Mouse (Mus musculus): ENCODE results near the gene Lrfn1.
"Not testable (repeated sequence)": the region's sequence is repeated elsewhere in the genome, so short reads cannot be mapped to it uniquely, and the experiment has no call there.

The Lrfn1 gene

DNA sequence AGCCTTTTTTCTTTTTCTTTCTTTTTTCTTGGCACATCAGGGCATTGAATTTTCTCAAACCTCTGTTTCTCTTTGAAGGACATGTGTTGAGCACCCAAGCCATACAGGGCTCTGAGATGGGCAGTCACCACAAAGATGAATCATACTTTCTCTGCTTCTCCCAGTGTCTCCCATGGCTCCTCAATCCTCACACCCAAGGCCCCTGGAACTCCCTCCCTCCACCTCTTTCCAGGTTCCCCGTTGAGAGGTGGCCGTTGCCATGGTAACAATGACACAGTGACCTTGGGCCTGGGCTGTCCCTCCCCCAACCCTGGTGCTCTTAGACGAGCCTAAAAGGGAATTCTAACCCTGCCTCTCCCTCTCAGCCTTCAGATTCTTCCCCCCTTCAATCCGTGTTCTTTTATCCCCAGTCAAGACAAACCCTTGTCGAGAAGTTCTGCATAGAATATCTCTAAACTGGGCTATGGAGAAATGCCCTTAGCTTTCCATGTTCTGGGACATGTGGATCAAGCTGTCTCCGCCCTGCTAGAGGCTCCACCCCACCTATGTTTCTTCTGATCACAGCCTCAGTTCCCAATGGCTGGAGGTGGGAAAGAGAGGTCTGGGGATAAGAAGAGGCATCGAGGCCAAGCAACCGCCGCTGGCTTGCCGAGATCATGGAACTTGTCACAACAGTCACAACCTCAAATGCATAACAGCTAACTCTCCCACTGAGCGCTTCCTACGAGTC is 4.5 kb upstream of the Lrfn1 start:
- DNase-seq: peak; percentile 36

DNA sequence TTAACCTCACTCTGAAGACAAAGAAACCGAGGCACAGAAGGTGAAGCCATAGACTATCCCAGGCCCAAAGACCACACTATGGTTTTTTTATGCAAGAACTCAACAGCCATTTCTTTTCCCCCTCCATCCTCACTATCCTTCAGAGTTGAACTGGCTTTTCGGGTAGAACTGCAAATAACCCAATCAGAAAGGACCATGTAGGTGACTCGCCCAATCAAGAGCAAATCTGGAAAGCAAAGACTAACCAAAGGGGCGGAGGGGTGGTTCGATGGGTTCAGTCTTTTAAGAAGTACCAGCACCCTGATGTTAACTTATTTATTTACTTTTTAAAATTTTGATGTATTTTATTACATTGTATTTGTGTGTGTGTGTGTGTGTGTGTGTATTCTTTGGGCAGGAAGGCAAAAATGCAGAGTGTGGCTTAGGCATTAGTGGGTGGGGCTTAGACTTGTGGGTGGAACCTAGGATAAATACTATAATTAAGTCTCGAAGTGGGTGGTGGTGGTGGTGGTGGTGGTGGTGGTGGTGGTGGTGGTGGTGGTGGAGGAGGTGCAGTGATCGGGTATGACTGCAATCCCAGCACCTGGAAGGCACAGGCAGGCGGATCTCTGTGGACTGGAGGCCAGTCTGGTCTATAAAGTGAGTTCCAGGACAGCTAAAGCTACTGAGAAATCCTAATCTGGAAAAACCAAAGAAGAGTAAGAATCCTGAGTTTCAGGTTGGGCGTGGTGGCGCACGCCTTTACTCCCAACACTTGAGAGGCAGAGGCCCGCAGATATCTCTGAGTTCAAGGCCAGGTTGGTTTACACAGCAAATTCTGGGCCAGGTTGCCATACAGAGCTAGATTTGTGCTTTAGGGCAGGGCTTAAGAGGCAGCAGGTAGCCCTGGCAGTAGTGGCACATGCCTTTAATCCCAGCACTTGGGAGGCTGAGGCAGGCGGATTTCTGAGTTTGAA is 3.6 kb upstream of the Lrfn1 start:
- no peak for DNase-seq

DNA sequence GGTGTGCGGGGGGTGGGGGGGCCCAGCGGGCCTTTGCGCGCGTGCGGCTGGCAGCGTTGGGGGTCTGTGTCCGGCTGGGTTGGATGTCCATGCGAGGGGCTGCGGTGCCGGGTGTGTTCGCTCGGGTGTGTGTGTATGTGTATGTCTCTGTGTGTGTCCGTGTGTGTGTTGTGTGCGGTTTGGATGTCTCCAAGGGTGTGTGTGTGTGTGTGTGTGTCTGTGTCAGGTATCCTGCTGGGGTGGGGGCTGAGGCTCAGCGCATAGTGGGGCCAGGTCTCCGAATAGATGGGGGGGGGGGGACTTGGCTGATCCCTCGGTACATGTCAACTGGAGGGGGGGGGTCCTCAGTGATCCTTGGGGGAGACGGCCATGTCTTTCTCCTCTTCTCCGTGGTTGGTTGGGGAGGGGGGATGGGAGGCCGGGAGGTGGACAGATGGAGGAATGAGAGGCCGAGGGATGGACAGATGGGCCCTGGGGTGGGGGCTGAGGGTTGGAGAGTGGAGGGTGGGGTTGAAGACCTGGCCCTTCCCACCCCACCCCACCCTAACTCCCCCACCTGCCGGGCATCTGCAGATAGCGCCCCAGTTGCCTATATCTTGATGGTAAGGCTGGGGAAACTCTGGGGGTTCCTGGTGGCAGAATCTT is 703 bp downstream of the Lrfn1 start:
- no peak for DNase-seq

DNA sequence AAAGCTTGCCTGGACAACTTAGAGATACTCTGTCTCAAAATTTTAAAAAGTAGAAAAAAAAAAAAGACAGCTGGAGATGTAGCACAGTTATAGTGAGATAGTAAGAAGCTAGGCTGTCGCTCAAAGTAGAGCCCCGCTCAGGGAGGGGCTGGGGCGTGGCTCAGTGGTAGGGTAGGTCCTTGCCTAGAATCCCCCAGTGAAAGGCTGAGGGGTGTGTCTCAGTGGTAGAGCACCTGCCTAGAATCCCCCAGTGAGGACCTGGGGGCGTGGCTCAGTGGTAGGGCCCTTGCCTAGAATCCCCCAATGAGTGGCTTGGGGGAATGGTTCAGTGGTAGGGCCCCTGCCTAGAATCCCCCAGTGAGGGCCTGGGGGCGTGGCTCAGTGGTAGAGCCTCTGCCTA is 8.6 kb downstream of the Lrfn1 start:
- DNase-seq: no peak

DNA sequence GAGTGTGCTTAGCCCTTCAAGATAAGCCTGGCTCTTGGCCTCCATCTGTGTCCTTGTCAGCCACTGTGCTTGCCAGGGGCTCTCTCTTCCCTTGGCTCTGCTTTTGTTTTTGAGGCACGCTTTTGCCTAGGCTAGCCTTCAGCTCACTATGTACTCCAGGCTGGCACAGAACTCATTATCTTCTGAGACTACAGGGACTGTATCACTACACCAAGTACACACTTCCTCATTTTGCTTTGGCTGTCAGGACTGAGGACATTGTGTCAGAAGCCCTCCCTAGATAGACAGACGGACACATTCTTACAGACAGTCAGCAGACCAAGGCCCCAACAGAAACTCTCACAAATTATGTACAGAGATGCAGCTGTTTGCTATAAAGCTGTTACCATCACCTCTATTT is 11.0 kb downstream of the Lrfn1 start:
- DNase-seq: no peak

DNA sequence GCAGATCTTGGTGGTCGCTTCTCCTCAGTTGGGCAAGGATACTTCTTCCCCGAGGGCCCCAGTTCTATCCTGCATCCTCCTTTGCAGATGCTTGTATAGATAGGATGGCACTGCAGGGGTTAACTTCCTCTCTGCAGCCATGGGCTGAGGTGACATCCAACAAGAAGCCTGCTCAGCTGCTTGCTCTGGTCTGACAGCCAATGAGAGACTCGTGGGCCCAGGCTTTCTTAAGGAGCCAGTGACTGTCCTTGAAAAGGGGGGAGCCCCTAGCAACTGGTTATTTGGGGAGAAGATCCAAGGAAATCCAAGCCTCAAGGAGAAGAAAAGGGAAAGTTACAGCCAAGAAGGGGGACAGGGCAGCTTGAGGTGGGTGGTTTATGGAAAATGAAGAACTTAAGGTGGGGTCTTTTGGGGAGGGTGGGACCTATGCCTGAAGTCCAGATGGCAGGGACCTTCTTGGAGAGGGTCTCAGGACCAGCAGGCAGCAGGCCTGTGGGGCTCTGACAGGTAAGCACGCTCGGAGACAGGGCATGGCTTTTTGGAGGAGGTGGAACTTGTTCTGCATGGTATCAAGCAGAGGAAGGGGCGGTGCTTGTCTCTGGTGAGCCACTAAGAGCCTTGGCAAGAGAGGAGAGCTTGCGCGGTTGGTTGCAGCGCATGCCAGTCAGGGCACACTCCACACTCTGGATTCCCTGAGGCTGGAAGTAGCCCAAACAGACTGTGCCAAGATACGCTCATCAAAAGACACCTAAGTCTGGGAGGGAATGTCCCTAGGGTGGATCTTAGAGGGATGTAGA is 12.8 kb downstream of the Lrfn1 start:
- peak; percentile 80 for DNase-seq

DNA sequence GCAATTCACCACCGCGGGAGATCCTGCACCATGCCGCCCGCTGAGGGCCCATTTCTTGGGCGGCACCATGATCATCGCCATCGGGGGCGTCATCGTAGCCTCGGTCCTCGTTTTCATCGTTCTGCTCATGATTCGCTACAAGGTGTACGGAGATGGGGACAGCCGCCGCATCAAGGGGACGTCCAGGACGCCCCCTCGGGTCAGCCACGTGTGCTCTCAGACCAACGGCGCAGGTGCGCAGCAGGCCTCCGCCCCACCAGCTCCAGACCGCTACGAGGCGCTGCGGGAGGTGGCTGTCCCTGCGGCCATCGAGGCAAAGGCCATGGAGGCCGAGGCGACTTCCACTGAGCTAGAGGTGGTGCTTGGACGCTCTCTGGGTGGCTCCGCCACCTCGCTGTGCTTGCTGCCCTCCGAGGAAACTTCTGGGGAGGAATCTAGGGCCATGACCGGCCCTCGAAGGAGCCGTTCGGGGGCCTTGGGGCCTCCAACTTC is 15.0 kb downstream of the Lrfn1 start:
- DNase-seq: no peak

DNA sequence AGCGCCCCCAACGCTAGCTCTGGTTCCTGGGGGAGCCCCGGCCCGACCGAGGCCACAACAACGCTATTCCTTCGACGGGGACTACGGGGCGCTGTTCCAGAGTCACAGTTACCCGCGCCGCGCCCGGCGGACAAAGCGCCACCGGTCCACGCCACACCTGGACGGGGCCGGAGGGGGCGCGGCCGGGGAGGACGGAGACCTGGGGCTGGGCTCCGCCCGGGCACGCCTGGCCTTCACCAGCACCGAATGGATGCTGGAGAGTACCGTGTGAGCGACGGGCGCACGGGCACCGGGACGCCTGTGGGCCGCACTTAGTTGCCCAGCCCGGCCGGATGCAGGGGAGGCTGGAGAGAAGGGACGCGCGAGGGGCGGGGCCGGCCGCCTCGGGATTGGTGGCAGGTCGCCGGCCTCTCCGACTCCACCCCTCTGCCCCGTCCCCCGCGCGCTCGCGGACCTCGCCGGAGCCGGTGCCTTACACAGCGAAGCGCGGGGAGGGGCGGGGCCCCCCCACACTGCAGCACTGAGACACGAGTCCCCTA is 15.5 kb downstream of the Lrfn1 start:
- DNase-seq: peak; percentile 85

DNA sequence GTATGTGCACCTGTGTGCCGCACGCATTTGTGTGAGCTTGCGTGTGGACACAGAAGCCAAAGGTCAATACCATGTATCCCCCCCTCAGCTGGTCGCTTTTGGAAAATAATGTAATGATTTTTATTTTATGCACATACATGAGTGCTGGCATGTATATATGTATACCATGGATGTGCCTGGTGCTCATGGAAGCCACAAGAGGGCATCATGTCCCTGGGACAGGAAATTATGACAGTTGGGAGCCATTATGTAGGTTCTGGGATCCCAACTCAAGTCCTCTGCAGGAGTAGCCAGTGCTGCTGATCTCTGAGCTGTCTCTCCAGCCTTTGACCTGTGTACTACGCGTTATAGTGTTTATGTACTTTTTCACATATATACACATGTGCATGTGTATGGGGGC is 24.4 kb downstream of the Lrfn1 start:
- no peak for DNase-seq

DNA sequence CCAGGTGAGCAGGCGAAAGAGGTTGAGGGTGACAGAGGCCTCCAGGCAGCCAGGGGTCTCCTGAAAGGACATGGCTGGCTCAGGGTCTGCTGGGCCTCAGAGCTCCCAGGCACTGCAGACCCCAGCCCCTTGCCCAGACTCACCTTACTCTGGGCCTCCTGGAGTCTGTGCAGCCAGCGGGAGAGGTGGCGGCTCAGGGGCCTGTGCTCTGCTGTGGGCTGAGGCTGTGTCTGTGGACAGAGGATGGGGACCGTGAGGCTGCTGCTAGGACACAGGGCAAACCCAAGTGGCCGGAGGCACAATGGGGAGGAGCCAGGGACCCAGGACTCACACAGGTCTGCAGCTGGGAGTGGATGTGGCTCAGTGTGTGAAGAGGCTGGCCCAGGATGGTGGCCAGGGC is 25.6 kb downstream of the Lrfn1 start:
- DNase-seq: no peak

DNA sequence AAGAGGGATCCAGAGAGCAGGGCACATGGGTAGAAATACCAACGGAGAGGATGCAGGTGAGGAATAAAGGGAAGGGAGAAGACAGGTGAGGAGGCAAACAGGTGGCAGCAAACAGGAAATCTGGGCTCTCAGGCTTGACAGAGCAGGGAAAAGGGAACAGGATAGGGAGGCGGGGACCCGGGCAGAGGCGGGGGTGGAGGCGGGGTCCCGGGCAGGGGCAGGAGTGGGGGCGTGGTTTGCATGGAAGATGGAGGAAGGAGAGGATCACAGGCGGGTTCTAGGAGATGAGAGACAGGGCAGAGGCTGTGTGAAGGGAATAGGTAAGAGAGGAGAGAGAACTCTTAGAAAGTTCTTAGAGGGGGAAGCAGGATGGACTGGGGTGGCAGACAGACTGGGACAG is 27.1 kb downstream of the Lrfn1 start:
- peak; percentile 45 for DNase-seq

DNA sequence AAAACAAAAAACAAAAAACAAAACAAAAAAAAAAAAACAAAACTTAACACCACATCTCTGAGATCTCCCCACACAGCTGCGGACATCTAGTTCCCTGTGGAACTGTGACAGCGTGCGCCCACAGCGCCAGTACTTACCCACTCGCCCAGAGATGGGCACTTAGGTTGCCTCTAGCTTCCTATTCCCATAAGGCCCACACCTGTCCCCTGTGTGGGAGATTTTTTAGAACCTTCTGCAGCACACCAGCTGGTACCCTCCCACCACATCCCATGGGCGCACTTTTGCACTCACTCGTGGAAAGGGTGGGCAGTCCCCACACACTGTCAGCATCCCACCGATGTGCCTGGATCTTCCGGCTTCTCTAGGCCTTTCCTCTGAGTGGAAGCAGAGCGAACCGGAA is 31.1 kb downstream of the Lrfn1 start:
- DNase-seq: no peak

DNA sequence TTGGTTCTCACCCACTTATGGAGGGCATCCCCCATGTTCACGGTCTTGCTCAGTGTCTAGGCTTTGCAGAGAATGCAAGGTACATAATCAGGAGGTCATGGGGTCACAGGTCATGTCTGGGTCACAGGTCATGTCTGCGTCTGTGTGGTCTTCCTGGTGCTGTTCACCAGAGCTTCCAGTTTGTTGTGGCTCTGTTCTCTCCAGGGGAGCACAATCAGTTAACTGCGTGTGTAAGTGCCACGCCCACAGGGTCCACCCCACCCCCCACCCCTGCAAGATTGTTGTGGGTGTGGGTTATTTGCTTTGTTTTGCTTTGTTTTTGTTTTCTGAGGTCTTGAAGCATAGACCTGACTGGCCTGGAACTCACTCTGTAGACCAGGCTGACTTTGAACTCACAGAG is 32.4 kb downstream of the Lrfn1 start:
- no peak for DNase-seq

DNA sequence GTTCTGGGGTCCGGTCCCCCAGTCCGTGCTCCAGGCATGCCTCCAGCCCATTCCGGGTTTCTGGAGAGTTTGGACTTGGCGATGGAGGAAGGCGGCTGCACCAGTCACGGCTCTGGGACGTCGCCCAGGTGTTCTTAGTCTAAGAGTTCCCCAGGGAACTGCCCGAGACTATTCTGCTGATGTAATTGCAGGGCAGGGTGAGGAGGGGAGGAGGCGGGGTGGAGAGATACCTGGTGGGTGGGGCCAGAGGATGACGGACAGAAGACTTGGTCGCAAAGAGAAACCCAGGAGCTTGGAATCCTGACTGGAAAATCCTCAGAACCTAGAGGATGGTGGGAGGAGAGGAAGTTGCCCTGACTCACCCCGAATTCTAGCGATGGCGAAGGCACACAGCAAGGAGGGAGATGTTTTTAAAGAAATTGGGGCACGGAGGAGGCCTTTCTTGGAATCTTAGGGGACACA is 36.3 kb downstream of the Lrfn1 start:
- peak; percentile 46 for DNase-seq

DNA sequence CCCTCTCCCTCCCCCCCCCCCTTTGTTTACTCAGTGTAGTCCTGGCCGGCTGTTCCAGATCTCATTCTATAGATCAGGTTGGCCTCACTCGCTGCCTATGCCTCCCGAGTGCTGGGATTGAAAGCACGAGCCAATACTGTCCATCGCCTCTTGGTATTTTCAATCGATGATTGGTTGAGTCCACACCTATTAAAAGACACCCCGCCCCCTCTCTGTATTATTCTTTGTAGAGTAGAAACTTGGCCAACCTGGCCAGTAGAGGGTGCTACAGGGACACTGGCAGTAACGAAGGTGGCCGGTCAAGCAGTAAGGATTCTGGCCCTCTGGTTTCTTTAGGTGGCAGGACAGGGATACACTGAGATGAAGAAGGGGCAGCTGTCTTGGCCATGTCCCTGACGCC is 38.6 kb downstream of the Lrfn1 start:
- DNase-seq: peak; percentile 82

DNA sequence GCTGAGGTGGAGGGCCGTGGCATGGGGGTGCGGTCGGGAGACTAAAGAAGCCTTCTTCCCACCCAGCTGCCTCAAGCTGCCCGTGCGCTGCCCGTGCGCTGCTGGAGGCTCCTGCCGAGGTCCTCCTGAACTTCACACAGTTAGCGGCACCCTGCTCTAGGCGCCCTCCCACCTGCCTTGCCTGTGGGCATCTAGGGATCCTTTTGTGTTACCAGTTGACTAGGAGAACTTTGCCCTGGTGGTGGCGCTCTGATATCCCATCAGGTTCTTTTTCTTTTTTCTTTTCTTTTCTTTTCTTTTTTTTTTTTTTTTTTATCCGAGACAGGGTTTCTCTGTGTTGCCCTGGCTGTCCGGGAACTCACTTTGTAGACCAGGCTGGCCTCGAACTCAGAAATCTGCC is 39.1 kb downstream of the Lrfn1 start:
- DNase-seq: peak; percentile 11

DNA sequence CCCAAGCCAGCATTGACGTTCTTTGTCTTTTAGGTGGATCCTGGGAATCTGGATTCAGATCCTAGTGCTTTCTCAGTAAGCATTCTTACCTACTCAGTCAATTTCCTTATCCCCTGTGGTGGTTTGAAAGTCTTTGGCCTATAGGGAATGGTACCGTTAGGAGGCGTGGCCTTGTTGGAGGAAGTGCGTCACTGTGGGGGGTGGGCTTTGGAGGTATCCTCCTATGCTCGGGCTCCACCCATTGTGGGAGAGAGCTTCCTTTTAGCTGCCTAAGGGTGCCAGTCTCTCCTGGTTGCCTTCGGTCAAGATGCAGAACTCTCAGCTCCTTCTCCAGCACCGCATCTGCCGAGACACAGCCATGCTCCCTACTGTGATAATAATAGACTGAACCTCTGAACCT is 40.5 kb downstream of the Lrfn1 start:
- DNase-seq: no peak

DNA sequence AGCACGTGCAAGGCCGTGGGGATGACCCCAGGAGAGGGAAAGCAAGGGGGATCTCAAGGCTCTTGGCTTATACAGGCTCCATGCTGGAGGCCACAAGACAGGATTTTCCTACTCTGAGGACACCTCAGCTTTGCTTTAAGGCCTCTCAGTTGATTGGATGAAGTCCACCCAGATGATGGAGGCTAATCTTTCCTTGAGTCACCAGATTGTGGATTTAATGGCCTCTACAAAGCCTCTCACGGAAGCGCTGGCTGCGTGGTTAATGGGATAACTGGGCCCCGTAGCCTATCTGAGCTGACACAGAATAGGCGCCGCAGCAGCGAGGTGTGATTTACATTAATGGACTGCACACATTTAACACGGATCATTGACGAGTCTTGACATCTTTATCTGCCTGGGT is 43.6 kb downstream of the Lrfn1 start:
- DNase-seq: no peak

DNA sequence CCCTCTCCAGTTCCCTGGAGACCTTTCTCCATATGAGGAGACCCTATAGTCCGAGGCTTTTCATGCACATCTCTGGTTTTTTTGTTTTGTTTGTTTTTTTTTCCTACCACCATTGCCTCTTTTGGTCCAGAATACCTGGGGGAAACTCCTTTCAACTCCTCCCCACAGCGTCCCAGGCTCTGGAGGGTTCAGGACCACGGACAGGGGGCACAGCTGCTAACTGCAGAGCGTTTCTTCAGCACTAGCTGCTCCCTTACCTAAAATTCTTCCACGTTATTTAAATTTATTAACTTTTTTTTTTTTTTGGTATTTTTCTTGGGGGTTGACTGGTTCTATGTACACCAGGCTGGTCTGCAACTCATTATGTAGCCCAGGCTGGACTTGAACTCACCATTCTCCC is 53.8 kb downstream of the Lrfn1 start:
- peak; percentile 63 for DNase-seq

DNA sequence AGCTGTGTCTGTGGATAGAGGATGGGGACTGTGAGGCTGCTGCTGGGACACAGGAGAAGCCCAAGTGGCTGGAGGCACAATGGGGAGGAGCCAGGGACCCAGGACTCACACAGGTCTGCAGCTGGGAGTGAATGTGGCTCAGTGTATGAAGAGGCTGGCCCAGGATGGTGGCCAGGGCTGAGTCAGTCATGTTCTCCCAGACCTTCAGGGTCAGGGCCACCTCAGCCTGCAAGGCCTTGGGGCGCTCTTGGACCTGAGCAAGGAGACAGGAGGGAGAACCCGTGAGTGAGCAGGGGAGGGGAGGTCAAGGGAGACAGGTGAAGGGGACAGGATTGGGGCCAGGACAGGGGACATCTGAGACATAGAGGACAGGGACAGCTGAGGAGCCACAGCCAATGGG is 57.3 kb downstream of the Lrfn1 start:
- not testable (repeated sequence) for DNase-seq

DNA sequence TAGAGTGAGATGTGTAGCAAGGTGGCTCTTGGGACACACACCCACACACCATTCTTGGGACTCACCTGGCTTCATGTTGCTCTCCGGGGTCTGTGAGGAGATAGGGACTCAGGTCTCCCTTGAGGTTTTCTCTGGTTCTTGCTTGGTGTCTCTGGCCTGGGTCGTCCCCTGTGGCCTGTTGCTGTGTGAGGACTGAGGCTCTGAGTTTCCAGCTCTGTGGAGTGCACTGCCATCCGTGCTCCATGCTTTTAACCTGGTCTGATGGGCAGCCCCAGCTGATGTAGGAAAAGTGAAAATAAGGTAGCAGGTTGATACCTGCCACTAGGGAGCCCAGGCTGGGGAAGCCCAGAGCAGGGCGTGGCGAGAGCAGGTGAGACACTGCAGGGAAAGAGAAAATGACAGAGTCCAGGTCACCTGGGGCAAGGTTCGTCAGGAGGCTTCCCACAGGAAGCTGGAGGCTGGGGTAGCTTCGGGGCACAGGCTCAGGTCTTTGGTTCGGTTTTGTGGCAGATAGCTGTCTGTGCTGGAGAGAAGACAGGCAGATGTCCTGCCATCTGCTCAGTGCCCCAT is 58.7 kb downstream of the Lrfn1 start, which contains the start of gene Ifnl2:
TSS of gene Ifnl2 (minus strand) at position 51 of the 570 bp plus-strand sequence.
- DNase-seq: not testable (repeated sequence)

DNA sequence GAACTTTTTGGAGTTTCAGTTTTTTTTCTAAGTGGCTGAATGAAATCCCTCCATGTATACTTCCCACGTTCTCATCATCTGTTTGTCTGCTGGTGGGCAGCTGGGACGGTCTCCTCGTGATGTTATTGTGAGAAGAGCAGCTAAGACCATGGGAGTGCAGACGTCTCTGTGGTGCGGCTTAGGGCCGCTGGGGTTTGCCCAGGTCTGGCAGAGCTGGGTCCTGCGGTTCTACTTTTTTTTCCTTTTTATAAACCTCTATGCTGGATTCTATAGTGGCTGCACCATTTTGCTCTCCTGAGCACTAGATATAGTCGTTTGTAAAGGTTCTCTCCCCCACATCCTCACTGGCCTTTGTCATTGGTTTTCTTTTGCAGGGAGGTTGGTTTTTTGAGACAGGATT is 59.7 kb downstream of the Lrfn1 start:
- DNase-seq: no peak

Data from kidney, postnatal 10 days (tissue).